Mouse (Mus musculus) limb, embryonic 13.5 days (tissue): ENCODE measurements around the gene Gga2. TPM values are rescaled to one million over a fixed set of nuclear protein-coding genes. Genes with fewer than 3 reads are reported as not detected.
A peak's percentile ranks its signal among the peaks of the same experiment; 100 is the strongest.

Source experiments
- ATAC-seq: fragments of 200-750 bp; cut with Nextera tagmentation; 2 replicates; pipeline ENCODE4 v1.8.0; 2017; ENCODE audit warnings: low read depth, moderate number of reproducible peaks, moderate TSS enrichment; ENCODE audit not compliant: low FRiP score
- H3K27ac ChIP-seq: fragments of 300-500 bp; sonication (generic); 2 replicates; pipeline ENCODE4 v1.5.1; 2015; ENCODE audit warnings: inconsistent platforms, mild to moderate bottlenecking, moderate library complexity
- H3K27me3 ChIP-seq: fragments of 300-500 bp; sonication (generic); 2 replicates; pipeline ENCODE4 v1.6.1; 2015; ENCODE audit warnings: mild to moderate bottlenecking, inconsistent platforms
- H3K36me3 ChIP-seq: fragments of 300-500 bp; sonication (generic); 2 replicates; pipeline ENCODE4 v1.6.1; 2015; ENCODE audit warnings: inconsistent platforms, mild to moderate bottlenecking, moderate library complexity
- H3K4me1 ChIP-seq: fragments of 300-500 bp; sonication (generic); 2 replicates; pipeline ENCODE4 v1.6.1; 2015; ENCODE audit warnings: inconsistent platforms
- H3K4me2 ChIP-seq: fragments of 300-500 bp; sonication (generic); replicated peaks from 2 replicates; pipeline ENCODE4 v1.6.1; 2015; ENCODE audit warnings: inconsistent platforms, mild to moderate bottlenecking, moderate library complexity
- H3K4me3 ChIP-seq: fragments of 300-500 bp; sonication (generic); 2 replicates; pipeline ENCODE4 v1.5.1; 2015; ENCODE audit warnings: moderate library complexity, mild to moderate bottlenecking, inconsistent platforms
- H3K9ac ChIP-seq: fragments of 300-500 bp; sonication (generic); 2 replicates; pipeline ENCODE4 v1.6.1; 2015; ENCODE audit warnings: mild to moderate bottlenecking, inconsistent platforms
- H3K9me3 ChIP-seq: fragments of 300-500 bp; sonication (generic); 2 replicates; pipeline ENCODE4 v1.6.1; 2016; ENCODE audit warnings: inconsistent platforms
- WGBS: fragments of 180-500 bp; shearing (Covaris S2); methylation state at CpG from one replicate; pipeline ENCODE4 v1.1.7; 2015; 5-methylcytosine and 5-hydroxymethylcytosine counted together
- polyA plus RNA-seq: library from polyadenylated mRNA; unstranded; fragments of >200 nt; fragmentation: Nextera tagmentation; extraction: Ambion mirVana; gene quantifications from 2 replicates; pipeline ENCODE4 v1.2.1, GENCODE M21; 2015

Gene Gga2
- polyA plus RNA-seq, 1 experiment from 2014 or later = 127 TPM

GRCm38 (mm10) chr7:121981307-121981871, 39.6 kb downstream of the Gga2 start, which contains the start of gene Cog7:
Gene Cog7 (minus strand): TSS chr7:121981711.
- H3K4me3 ChIP-seq = peak within 1 kb of the TSS; percentile 72
- H3K27me3 ChIP-seq = no peaks in the 10 kb centered on the region
- H3K4me2 ChIP-seq = peak within 1 kb of the TSS; percentile 70
- peaks cover 10% of the 10 kb centered on the region; the same call in 1 of the 2 replicates for H3K36me3 ChIP-seq
- ATAC-seq = peak; percentile 91
- under 1% methylated on average over 55 of the region's 55 CpGs for WGBS
- no peak within 1 kb of the TSS for H3K27ac ChIP-seq
- peak within 1 kb of the TSS; percentile 84 for H3K9ac ChIP-seq
- no peaks in the 10 kb centered on the region for H3K9me3 ChIP-seq
- H3K4me1 ChIP-seq = peaks cover 9% of the 10 kb centered on the region; the same call in 1 of the 2 replicates

GRCm38 (mm10) chr7:121975031-121975430, 46.0 kb downstream of the Gga2 start:
- 59% methylated on average over 4 of the region's 4 CpGs for WGBS

GRCm38 (mm10) chr7:121971698-121972097, 49.3 kb downstream of the Gga2 start:
- Histone ChIP-seq H3K4me3 (no peak overlapping the region), H3K36me3 (peaks cover 59% of the 10 kb centered on the region), H3K27me3 (no peaks in the 10 kb centered on the region), H3K27ac (no peak overlapping the region), H3K4me2 (no peak overlapping the region), H3K4me1 (no peaks in the 10 kb centered on the region), H3K9ac (no peak overlapping the region), H3K9me3 (no peaks in the 10 kb centered on the region)
- ATAC-seq = no peak
- WGBS = 82% methylated on average over 3 of the region's 3 CpGs

More at GRCm38 (mm10) chr7:121975031-121975430, 46.0 kb downstream of the Gga2 start:
- Histone ChIP-seq H3K27ac (no peak overlapping the region), H3K4me1 (0 out of 2 replicates have a peak, but pooled peaks cover 2% of the 10 kb centered on the region), H3K4me3 (no peak overlapping the region), H3K9ac (no peak overlapping the region), H3K9me3 (no peaks in the 10 kb centered on the region), H3K27me3 (no peaks in the 10 kb centered on the region), H3K4me2 (no peak overlapping the region), H3K36me3 (peaks cover 55% of the 10 kb centered on the region)
- ATAC-seq = no peak

GRCm38 (mm10) chr7:121970250-121970649, 50.8 kb downstream of the Gga2 start:
- H3K36me3 ChIP-seq = peaks cover 59% of the 10 kb centered on the region
- H3K27me3 ChIP-seq = no peaks in the 10 kb centered on the region
- no peak overlapping the region for H3K4me3 ChIP-seq
- ATAC-seq = no peak
- no peak overlapping the region for H3K9ac ChIP-seq
- H3K4me2 ChIP-seq = no peak overlapping the region
- H3K4me1 ChIP-seq = no peaks in the 10 kb centered on the region
- H3K27ac ChIP-seq = no peak overlapping the region
- 87% methylated on average over 9 of the region's 9 CpGs for WGBS
- H3K9me3 ChIP-seq = no peaks in the 10 kb centered on the region

- no peak for ATAC-seq
- Histone ChIP-seq H3K4me3 (no peak overlapping the region), H3K36me3 (peaks cover 61% of the 10 kb centered on the region), H3K4me2 (no peak overlapping the region), H3K9ac (no peak overlapping the region), H3K27me3 (no peaks in the 10 kb centered on the region), H3K4me1 (no peaks in the 10 kb centered on the region), H3K9me3 (no peaks in the 10 kb centered on the region), H3K27ac (no peak overlapping the region)
- WGBS = 84% methylated on average over 9 of the region's 9 CpGs
These were observed 52.2 kb downstream of the Gga2 start for GRCm38 (mm10) chr7:121968816-121969215.

GRCm38 (mm10) chr7:121968242-121968641, 52.8 kb downstream of the Gga2 start:
- Histone ChIP-seq H3K4me1 (no peaks in the 10 kb centered on the region), H3K4me3 (no peak overlapping the region)
- WGBS = 67% methylated on average over 8 of the region's 8 CpGs

GRCm38 (mm10) chr7:121966169-121966568, 54.9 kb downstream of the Gga2 start:
- Histone ChIP-seq H3K27me3 (no peaks in the 10 kb centered on the region), H3K9ac (no peak overlapping the region), H3K36me3 (peaks cover 62% of the 10 kb centered on the region), H3K27ac (no peak overlapping the region), H3K4me1 (no peaks in the 10 kb centered on the region), H3K9me3 (no peaks in the 10 kb centered on the region), H3K4me2 (no peak overlapping the region), H3K4me3 (no peak overlapping the region)
- ATAC-seq = no peak
- WGBS = 94% methylated on average over 7 of the region's 7 CpGs

More at GRCm38 (mm10) chr7:121968242-121968641, 52.8 kb downstream of the Gga2 start:
- Histone ChIP-seq H3K36me3 (peaks cover 60% of the 10 kb centered on the region), H3K27me3 (no peaks in the 10 kb centered on the region), H3K9ac (no peak overlapping the region), H3K4me2 (no peak overlapping the region), H3K9me3 (no peaks in the 10 kb centered on the region), H3K27ac (no peak overlapping the region)
- ATAC-seq = no peak

- peaks cover 63% of the 10 kb centered on the region for H3K36me3 ChIP-seq
- no peak overlapping the region for H3K9ac ChIP-seq
- no peaks in the 10 kb centered on the region for H3K9me3 ChIP-seq
- H3K4me2 ChIP-seq = no peak overlapping the region
- ATAC-seq = no peak
- H3K27me3 ChIP-seq = no peaks in the 10 kb centered on the region
- 71% methylated on average over 6 of the region's 6 CpGs for WGBS
- no peaks in the 10 kb centered on the region for H3K4me1 ChIP-seq
- H3K4me3 ChIP-seq = no peak overlapping the region
- no peak overlapping the region for H3K27ac ChIP-seq
These were observed 57.1 kb downstream of the Gga2 start for GRCm38 (mm10) chr7:121963883-121964398.

GRCm38 (mm10) chr7:121962571-121962959, 58.5 kb downstream of the Gga2 start:
- WGBS = 87% methylated on average over 3 of the region's 3 CpGs

GRCm38 (mm10) chr7:121961913-121962570, 59.0 kb downstream of the Gga2 start:
- Histone ChIP-seq H3K9me3 (no peaks in the 10 kb centered on the region), H3K27ac (no peak overlapping the region), H3K27me3 (no peaks in the 10 kb centered on the region), H3K4me3 (no peak overlapping the region), H3K4me2 (no peak overlapping the region), H3K4me1 (no peaks in the 10 kb centered on the region), H3K36me3 (peaks cover 56% of the 10 kb centered on the region), H3K9ac (no peak overlapping the region)
- 88% methylated on average over 7 of the region's 7 CpGs for WGBS
- no peak for ATAC-seq

More at GRCm38 (mm10) chr7:121962571-121962959, 58.5 kb downstream of the Gga2 start:
- H3K4me3 ChIP-seq = no peak overlapping the region
- H3K9me3 ChIP-seq = no peaks in the 10 kb centered on the region
- H3K4me2 ChIP-seq = no peak overlapping the region
- H3K27me3 ChIP-seq = no peaks in the 10 kb centered on the region
- no peak overlapping the region for H3K9ac ChIP-seq
- H3K27ac ChIP-seq = no peak overlapping the region
- H3K4me1 ChIP-seq = no peaks in the 10 kb centered on the region
- H3K36me3 ChIP-seq = peaks cover 56% of the 10 kb centered on the region
- no peak for ATAC-seq

GRCm38 (mm10) chr7:121955802-121956201, 65.2 kb downstream of the Gga2 start:
- 7% methylated on average over 12 of the region's 12 CpGs for WGBS
- H3K27me3 ChIP-seq = no peaks in the 10 kb centered on the region
- no peaks in the 10 kb centered on the region for H3K9me3 ChIP-seq
- H3K4me2 ChIP-seq = peak overlapping the region; percentile 31
- H3K9ac ChIP-seq = peak overlapping the region; percentile 25
- H3K4me3 ChIP-seq = no peak overlapping the region
- peaks cover 13% of the 10 kb centered on the region for H3K4me1 ChIP-seq
- peaks cover 43% of the 10 kb centered on the region for H3K36me3 ChIP-seq
- ATAC-seq = peak; percentile 72
- H3K27ac ChIP-seq = peak overlapping the region; percentile 67

GRCm38 (mm10) chr7:121954891-121955669, 65.9 kb downstream of the Gga2 start:
- H3K9me3 ChIP-seq = no peaks in the 10 kb centered on the region
- no peak overlapping the region for H3K4me3 ChIP-seq
- peak overlapping the region; percentile 31 for H3K4me2 ChIP-seq
- H3K4me1 ChIP-seq = peaks cover 13% of the 10 kb centered on the region
- WGBS = 35% methylated on average over 11 of the region's 11 CpGs
- peak overlapping the region; percentile 67 for H3K27ac ChIP-seq
- H3K27me3 ChIP-seq = no peaks in the 10 kb centered on the region
- ATAC-seq = peak; percentile 79
- peak overlapping the region; percentile 25 for H3K9ac ChIP-seq
- peaks cover 42% of the 10 kb centered on the region for H3K36me3 ChIP-seq
